Mouse (Mus musculus) intestine, postnatal 0 days (tissue): ENCODE results near the gene Nid2. TPM values are rescaled to one million over a fixed set of nuclear protein-coding genes. Genes with fewer than 3 reads are reported as not detected.

Source experiments
- ATAC-seq: fragments of 200-750 bp; cut with Nextera tagmentation; 2 replicates; pipeline ENCODE4 v1.8.0; 2017; ENCODE audit warnings: mild to moderate bottlenecking, moderate TSS enrichment, moderate library complexity
- H3K27ac ChIP-seq: fragments of 300-500 bp; sonication (generic); 2 replicates; pipeline ENCODE4 v1.5.1; 2014; ENCODE audit warnings: mild to moderate bottlenecking, low read depth, low read length, moderate library complexity
- H3K27me3 ChIP-seq: fragments of 300-500 bp; sonication (generic); replicated peaks from 2 replicates; pipeline ENCODE4 v1.6.1; 2014; ENCODE audit warnings: low read length, mixed read lengths; ENCODE audit not compliant: control insufficient read depth, insufficient read depth
- H3K36me3 ChIP-seq: fragments of 300-500 bp; sonication (generic); 2 replicates; pipeline ENCODE4 v1.6.1; 2014; ENCODE audit warnings: mild to moderate bottlenecking, moderate library complexity; ENCODE audit not compliant: control insufficient read depth, insufficient read depth
- H3K4me1 ChIP-seq: fragments of 300-500 bp; sonication (generic); replicated peaks from 2 replicates; pipeline ENCODE4 v1.6.1; 2014; ENCODE audit warnings: antibody characterized with exemption, low read length, mixed read lengths; ENCODE audit not compliant: control insufficient read depth, insufficient read depth
- H3K4me2 ChIP-seq: fragments of 300-500 bp; sonication (generic); replicated peaks from 2 replicates; pipeline ENCODE4 v1.6.1; 2014; ENCODE audit warnings: low read depth, mild to moderate bottlenecking, moderate library complexity
- H3K4me3 ChIP-seq: fragments of 300-500 bp; sonication (generic); 2 replicates; pipeline ENCODE4 v1.5.1; 2014; ENCODE audit warnings: low read depth, low read length
- H3K9ac ChIP-seq: fragments of 300-500 bp; sonication (generic); 2 replicates; pipeline ENCODE4 v1.6.1; 2014; ENCODE audit warnings: mild to moderate bottlenecking, low read depth, low read length
- H3K9me3 ChIP-seq: fragments of 300-500 bp; sonication (generic); 2 replicates; pipeline ENCODE4 v1.6.1; 2016; ENCODE audit warnings: mixed run types; ENCODE audit not compliant: control insufficient read depth
- CTCF ChIP-seq: sonication (generic); IDR thresholded peaks from 2 replicates; pipeline ENCODE4 v1.5.1; 2016; ENCODE audit warnings: low read depth, mild to moderate bottlenecking, control low read depth, antibody characterized with exemption, moderate library complexity
- WGBS: fragments of 180-500 bp; shearing (Covaris S2); extraction: QIAGEN DNeasy Blood & Tissue Kit; methylation state at CpG from one replicate; pipeline ENCODE4 v1.1.7; 2014; 5-methylcytosine and 5-hydroxymethylcytosine counted together
- polyA plus RNA-seq: library from polyadenylated mRNA; unstranded; fragments of >200 nt; fragmentation: Nextera tagmentation; extraction: Ambion mirVana; gene quantifications from 2 replicates; pipeline ENCODE4 v1.2.1, GENCODE M21; 2015

Nid2 gene
- polyA plus RNA-seq, result 20.0 and 21.8 TPM in 2 replicates

DNA sequence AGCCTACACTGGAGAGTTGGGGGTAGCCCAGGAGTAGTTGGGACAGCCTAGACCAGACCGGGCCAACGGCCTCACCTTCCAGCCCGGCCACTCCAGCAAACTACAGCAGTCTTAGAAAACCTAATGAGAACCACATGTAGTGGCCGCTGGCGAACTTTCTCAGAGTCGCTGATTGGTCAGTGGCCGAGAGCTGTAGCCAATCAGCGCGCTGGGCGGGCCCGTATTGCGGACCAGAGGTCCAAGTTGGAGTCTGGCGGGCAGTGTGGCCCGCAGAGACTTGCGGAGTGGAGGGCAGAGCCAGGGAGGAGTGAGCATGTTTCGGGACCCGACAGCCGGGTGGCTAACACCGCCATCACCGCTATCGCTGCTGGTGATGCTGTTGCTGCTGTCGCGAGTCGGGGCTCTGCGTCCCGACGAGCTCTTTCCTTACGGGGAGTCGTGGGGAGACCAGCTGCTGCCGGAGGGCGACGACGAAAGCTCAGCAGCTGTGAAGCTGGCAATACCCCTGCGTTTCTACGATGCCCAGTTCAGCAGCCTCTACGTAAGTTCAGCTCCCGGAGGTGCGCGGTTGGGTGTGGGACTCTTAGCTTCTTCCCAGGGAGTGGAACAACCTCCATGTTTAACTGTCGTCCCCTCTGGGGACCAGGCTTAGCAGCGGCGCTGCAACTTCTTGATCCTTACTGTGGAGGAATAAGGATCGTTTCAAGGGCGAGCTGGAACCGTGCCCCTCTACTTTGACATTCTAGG lies at the start of gene Nid2:
TSS of gene Nid2 (plus strand) at position 241 of the 747 bp plus-strand sequence.
- Histone ChIP-seq H3K4me1 (peaks cover 13% of the 10 kb centered on the region), H3K27me3 (no peaks in the 10 kb centered on the region), H3K36me3 (peaks cover 6% of the 10 kb centered on the region), H3K9me3 (no peaks in the 10 kb centered on the region), H3K4me3 (peak within 1 kb of the TSS; percentile 54), H3K27ac (peak within 1 kb of the TSS; percentile 57), H3K9ac (peak within 1 kb of the TSS; percentile 48; the same call in 1 of the 2 replicates), H3K4me2 (peak within 1 kb of the TSS; percentile 92)
- WGBS, result under 1% methylated on average over 45 of the region's 45 CpGs
- no peak for TF ChIP-seq CTCF
- ATAC-seq, result peak; percentile 95

DNA sequence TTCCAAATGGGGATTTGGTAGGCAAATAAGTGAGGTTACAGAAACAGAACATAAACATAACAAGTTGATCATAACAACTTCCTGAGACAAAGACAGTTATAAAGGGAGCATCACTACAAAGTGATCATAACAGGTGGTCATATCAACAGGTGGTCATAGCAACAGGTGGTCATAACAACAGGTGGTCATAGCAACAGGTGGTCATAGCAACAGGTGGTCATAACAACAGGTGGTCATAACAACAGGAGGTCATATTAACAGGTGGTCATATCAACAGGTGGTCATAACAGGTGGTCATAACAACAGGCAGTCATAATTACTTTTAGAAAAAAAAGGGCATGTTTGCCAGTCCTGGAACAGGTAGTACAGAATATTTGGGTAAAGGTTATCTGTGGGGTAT lies 49.5 kb upstream of the Nid2 start:
- Histone ChIP-seq H3K9me3 (no peaks in the 10 kb centered on the region), H3K4me3 (no peak overlapping the region), H3K27ac (no peak overlapping the region), H3K9ac (no peak overlapping the region), H3K36me3 (no peaks in the 10 kb centered on the region), H3K27me3 (no peaks in the 10 kb centered on the region), H3K4me2 (no peak overlapping the region), H3K4me1 (no peaks in the 10 kb centered on the region)
- TF ChIP-seq CTCF, result no peak
- ATAC-seq, result no peak

DNA sequence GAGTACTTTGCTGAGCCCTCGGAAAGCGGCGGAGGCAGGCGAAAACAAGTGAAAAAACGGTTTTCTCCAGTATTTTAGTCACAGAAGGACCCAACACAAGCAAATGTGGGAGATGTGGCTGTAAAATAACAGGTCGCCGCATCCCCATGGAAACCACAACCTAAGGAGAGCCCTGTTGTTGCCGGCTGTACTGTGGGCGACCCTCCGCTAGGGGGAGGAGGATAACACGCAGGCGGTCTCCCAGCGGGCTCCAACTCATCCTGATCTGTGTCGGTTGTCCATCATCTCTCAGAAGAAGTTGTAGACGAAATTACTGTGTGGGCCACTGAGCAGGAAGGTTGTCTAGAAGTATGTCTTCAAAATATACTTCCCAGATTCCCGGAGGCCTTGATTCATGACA lies 45.4 kb upstream of the Nid2 start:
- H3K36me3 ChIP-seq, result no peaks in the 10 kb centered on the region
- H3K9ac ChIP-seq, result no peak overlapping the region
- ATAC-seq, result no peak
- peaks cover 5% of the 10 kb centered on the region; the same call in 1 of the 2 replicates for H3K4me1 ChIP-seq
- no peak overlapping the region for H3K27ac ChIP-seq
- no peak overlapping the region for H3K4me2 ChIP-seq
- 7% methylated on average over 16 of the region's 16 CpGs for WGBS
- H3K4me3 ChIP-seq, result no peak overlapping the region
- peak; percentile 89 for TF ChIP-seq CTCF
- no peaks in the 10 kb centered on the region for H3K9me3 ChIP-seq
- H3K27me3 ChIP-seq, result no peaks in the 10 kb centered on the region

- peak overlapping the region; percentile 7; the same call in 1 of the 2 replicates for H3K4me2 ChIP-seq
- ATAC-seq, result no peak
Measured at GRCm38 (mm10) chr14:19706454-19706853, 44.6 kb upstream of the Nid2 start.

GRCm38 (mm10) chr14:19706997-19707396 lies 44.1 kb upstream of the Nid2 start:
- Histone ChIP-seq H3K9me3 (no peaks in the 10 kb centered on the region), H3K4me3 (no peak overlapping the region), H3K27ac (0 out of 2 replicates have a peak overlapping the region, but pooled peaks have one; percentile 9), H3K4me1 (peaks cover 5% of the 10 kb centered on the region; the same call in 1 of the 2 replicates), H3K9ac (no peak overlapping the region), H3K4me2 (peak overlapping the region; percentile 66), H3K27me3 (no peaks in the 10 kb centered on the region), H3K36me3 (no peaks in the 10 kb centered on the region)
- peak; percentile 21; the same call in 1 of the 2 replicates for ATAC-seq
- WGBS, result 31% methylated on average over 2 of the region's 2 CpGs
- TF ChIP-seq CTCF, result no peak

More at GRCm38 (mm10) chr14:19706454-19706853, 44.6 kb upstream of the Nid2 start:
- Histone ChIP-seq H3K27me3 (no peaks in the 10 kb centered on the region), H3K36me3 (no peaks in the 10 kb centered on the region), H3K4me3 (no peak overlapping the region), H3K4me1 (peaks cover 5% of the 10 kb centered on the region; the same call in 1 of the 2 replicates), H3K27ac (no peak overlapping the region), H3K9me3 (no peaks in the 10 kb centered on the region), H3K9ac (no peak overlapping the region)
- WGBS, result 0% methylated on average over 5 of the region's 5 CpGs
- TF ChIP-seq CTCF, result peak; percentile 99

GRCm38 (mm10) chr14:19707721-19708507 lies 43.2 kb upstream of the Nid2 start:
- WGBS, result 38% methylated on average over 11 of the region's 11 CpGs
- Histone ChIP-seq H3K4me1 (peaks cover 5% of the 10 kb centered on the region; the same call in 1 of the 2 replicates), H3K9ac (no peak overlapping the region), H3K4me3 (peak overlapping the region; percentile 38), H3K9me3 (no peaks in the 10 kb centered on the region), H3K27ac (peak overlapping the region; percentile 83), H3K36me3 (no peaks in the 10 kb centered on the region), H3K4me2 (peak overlapping the region; percentile 66), H3K27me3 (no peaks in the 10 kb centered on the region)
- ATAC-seq, result peak; percentile 76
- no peak for TF ChIP-seq CTCF
